ENCODE assay signal across 8 mouse cellular contexts in the genomic region with DNA sequence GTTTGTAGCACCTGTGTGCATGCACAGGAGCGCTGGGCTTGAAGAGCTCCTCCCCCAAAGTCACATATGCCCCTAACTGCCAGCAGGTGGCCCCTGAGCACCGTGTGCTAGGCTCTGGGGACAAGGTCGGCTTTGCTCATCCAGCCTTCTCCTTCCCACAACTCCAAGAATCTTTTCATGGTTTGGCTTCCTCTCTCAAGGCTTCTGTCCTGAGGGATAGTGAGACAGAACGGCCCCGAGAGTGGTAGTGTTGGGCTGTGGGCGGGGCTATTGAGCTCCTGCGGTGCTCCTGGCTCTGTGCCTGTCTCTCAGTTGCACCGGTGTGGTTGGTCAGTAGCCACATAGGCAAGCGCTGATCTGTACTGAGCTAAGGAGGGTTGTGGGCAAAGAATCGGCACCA.
DNase-seq lines count a peak whose midpoint lies in the region; ATAC-seq lines count a peak whose summit lies in the region.

No protein-coding gene starts in this region.

- intact Hi-C loops in left cerebral cortex, postnatal 14 days (cut with DNase I): loop anchor here (5.0 to 10.0 kb wide), 3 partner anchors 1013 to 1311 kb away; a partner anchor contains a TSS

- H3K36me3 ChIP-seq in intestine, embryonic 14.5 days (ENCODE audit: control insufficient read depth, insufficient read depth, low read length): no peaks in the 10 kb centered on the region

- peak overlapping the region; percentile 17; the same call in 1 of the 2 replicates for H3K4me3 ChIP-seq in intestine, embryonic 14.5 days (ENCODE audit: low read depth, low read length)

- peak overlapping the region; percentile 47 for H3K4me2 ChIP-seq in intestine, embryonic 14.5 days (ENCODE audit: low read length)

- H3K9ac ChIP-seq in intestine, embryonic 14.5 days (ENCODE audit: low read length): peak overlapping the region; percentile 37

- peak; percentile 60; the same call in 1 of the 2 replicates for ATAC-seq in intestine, embryonic 14.5 days (replicated peaks; ENCODE audit: low FRiP score, low TSS enrichment, low read depth)
- ATAC-seq in megakaryocyte-erythroid progenitor cell, adult 5-6 weeks (replicated peaks; ENCODE audit: low FRiP score, low TSS enrichment, poor library complexity, severe bottlenecking): peak; percentile 95

- H3K27ac ChIP-seq in intestine, embryonic 14.5 days (ENCODE audit: low read depth): no peak overlapping the region

- DNase-seq in layer of hippocampus, adult 11-12 months (ENCODE audit: low spot score): peak; percentile 55
- no peak for DNase-seq in layer of hippocampus, adult 9-10 months (ENCODE audit: low spot score)
- peak; percentile 3 for DNase-seq in cerebellum, adult 9-11 months
- DNase-seq in frontal cortex, postnatal 14 days (ENCODE audit: low spot score in 2 of 2): peak; percentile 19 to 26
- peak; percentile 65 for DNase-seq in intestine, embryonic 14.5 days (ENCODE audit: low spot score)
- DNase-seq in left cerebral cortex, postnatal 14 days (ENCODE audit: low spot score in 2 of 2): peak; percentile 37 to 65
- peak; percentile 43 for DNase-seq in right cerebral cortex, postnatal 4 days

- no peaks in the 10 kb centered on the region for H3K27me3 ChIP-seq in intestine, embryonic 14.5 days (replicated peaks; ENCODE audit: control insufficient read depth, insufficient read depth, low read length)

- no peaks in the 10 kb centered on the region for H3K4me1 ChIP-seq in intestine, embryonic 14.5 days (replicated peaks; ENCODE audit: control insufficient read depth, insufficient read depth, low read length)

- WGBS in intestine, embryonic 14.5 days: 15% methylated on average over 10 of the region's 10 CpGs

- H3K9me3 ChIP-seq in intestine, embryonic 14.5 days (ENCODE audit: control insufficient read depth, low read length): no peaks in the 10 kb centered on the region
